Mouse (Mus musculus) G1E (cell line): ENCODE measurements around the gene Trove2. TPM values are rescaled to one million over a fixed set of nuclear protein-coding genes. Genes with fewer than 3 reads are reported as not detected.

Source experiments
- ATAC-seq: 2 replicates; pipeline ENCODE4 v1.8.0; 2016; ENCODE audit warnings: mild to moderate bottlenecking; ENCODE audit not compliant: insufficient number of reproducible peaks, poor library complexity, low FRiP score, severe bottlenecking; ENCODE audit errors: extremely low read depth
- DNase-seq: peaks from one replicate; pipeline ENCODE4 v3.0.0; 2012; ENCODE audit warnings: low spot score
- H3K27me3 ChIP-seq: 2 replicates; pipeline ENCODE4 v1.6.1; 2012; ENCODE audit warnings: mild to moderate bottlenecking, low read length, inconsistent platforms; ENCODE audit not compliant: insufficient read depth
- H3K36me3 ChIP-seq: replicated peaks from 2 replicates; pipeline ENCODE3; 2012; ENCODE audit warnings: mild to moderate bottlenecking, inconsistent platforms
- H3K4me1 ChIP-seq: 2 replicates; pipeline ENCODE4 v1.6.1; 2012; ENCODE audit warnings: low read depth, low read length, inconsistent platforms, mixed read lengths; ENCODE audit not compliant: insufficient read depth
- H3K4me3 ChIP-seq: 2 replicates; pipeline ENCODE4 v1.5.1; 2012; ENCODE audit warnings: low read depth, mild to moderate bottlenecking, inconsistent platforms, low read length, moderate library complexity, mixed read lengths
- H3K9me3 ChIP-seq: replicated peaks from 2 replicates; pipeline ENCODE4 v1.6.1; 2012; ENCODE audit warnings: inconsistent platforms
- CTCF ChIP-seq: IDR thresholded peaks from 2 replicates; pipeline ENCODE4 v1.5.1; 2012; ENCODE audit warnings: low read depth, low read length, inconsistent platforms, mixed read lengths
- GATA1 ChIP-seq: IDR thresholded peaks from 2 replicates; pipeline ENCODE4 v1.6.1; 2012; ENCODE audit warnings: borderline replicate concordance, low read length, inconsistent platforms, mixed read lengths
- GATA2 ChIP-seq: IDR thresholded peaks from 2 replicates; pipeline ENCODE4 v1.6.1; 2012; ENCODE audit warnings: low read depth, low read length, inconsistent platforms, borderline replicate concordance
- POLR2AphosphoS5 ChIP-seq: IDR thresholded peaks from 2 replicates; pipeline ENCODE4 v1.6.1; 2012; ENCODE audit warnings: low read depth, low read length, inconsistent platforms; ENCODE audit not compliant: insufficient replicate concordance
- TAL1 ChIP-seq: conservative IDR thresholded peaks from 2 replicates; pipeline ENCODE4 v1.6.1; 2012; ENCODE audit warnings: low read depth, low read length, inconsistent platforms, mixed read lengths
- polyA plus RNA-seq: library from polyadenylated mRNA; stranded (reverse); fragments of >175 nt; gene quantifications from 2 replicates; pipeline ENCODE4 v1.2.3, GENCODE M21; 2012
- total RNA-seq, 2 experiments: library from RNA; stranded (forward) in 1 of 2; stranded (reverse) in 1 of 2; fragments of 200-1000 nt in 1 of 2; fragments of >200 nt in 1 of 2; fragmentation: Nextera tagmentation in 1 of 2; gene quantifications; 2 replicates each; pipeline ENCODE4 v1.2.3; 2014 to 2017

Gene Trove2
- total and polyA plus RNA-seq, 3 experiments = 0.25 to 14.2 (median 9.9) TPM

DNA sequence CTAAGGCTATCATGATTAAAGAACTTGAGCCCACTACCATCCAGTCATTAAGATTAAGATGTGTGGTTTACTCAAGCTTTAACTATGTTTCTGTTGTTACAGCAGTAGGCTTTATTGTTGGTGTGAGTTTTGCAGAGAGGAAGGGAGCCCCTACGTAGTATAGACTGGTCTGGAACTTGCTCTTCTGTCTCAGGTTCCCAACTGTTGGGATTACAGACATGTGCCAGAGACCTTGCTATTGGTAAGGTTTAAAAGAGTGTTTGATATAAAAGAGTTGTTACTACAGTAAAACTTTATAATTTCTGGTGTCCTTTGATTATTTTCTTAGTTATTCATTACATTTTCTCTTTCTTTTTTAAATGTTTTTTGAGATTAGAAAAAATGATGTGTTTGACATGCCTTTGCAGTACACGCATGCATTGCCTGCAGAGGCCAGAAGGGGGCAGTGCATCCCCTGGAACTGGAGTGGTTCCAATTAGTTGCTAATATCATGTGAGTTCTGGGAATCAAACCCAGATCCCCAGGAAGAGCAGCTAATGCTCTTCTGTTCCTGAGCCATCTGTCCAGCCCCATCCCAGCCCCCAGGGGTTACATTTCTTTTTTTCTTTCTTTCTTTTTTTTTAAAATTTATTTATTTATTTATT lies 11.8 kb upstream of the Trove2 start:
- Histone ChIP-seq H3K36me3 (peaks cover 72% of the 10 kb centered on the region), H3K4me3 (no peak overlapping the region), H3K9me3 (no peaks in the 10 kb centered on the region), H3K4me1 (peaks cover 13% of the 10 kb centered on the region), H3K27me3 (no peaks in the 10 kb centered on the region)
- TF ChIP-seq POLR2AphosphoS5 (no peak), GATA1 (no peak), GATA2 (no peak), CTCF (peak; percentile 98), TAL1 (no peak)
- ATAC-seq (peak; percentile 61), DNase-seq (no peak)

DNA sequence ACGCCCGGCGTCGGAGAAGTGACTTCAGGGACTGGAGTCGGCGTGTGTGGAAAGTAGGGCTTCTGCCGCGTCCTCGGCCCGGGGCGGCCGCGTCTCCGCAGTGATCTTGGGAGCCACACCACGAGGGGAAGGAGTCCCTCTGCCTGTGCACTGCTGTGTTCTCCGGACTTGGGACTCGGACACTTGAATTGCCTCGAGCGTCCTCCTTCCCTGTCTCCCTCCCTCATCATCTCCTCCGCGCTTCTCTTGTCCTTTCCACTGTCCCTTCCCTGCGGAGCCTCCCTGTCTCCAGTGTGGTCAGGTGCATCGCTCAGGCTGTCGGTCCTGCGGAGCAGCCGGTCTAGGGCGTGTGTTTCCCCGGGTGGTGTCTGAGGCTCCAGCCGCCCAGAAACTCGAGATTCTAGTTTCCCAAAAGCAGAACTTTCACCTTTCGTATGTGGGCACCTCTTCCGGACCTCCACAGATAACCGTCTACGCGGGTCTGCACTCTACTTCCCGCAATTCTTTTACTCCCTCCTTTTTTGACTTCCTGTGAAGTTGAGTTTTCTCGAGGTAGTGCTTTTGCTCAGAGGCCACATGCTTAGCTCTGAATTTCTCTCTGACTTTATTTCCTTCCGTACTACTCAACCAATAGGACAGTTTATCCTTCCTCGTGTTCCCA lies 820 bp upstream of the Trove2 start:
- Histone ChIP-seq H3K4me1 (peaks cover 51% of the 10 kb centered on the region), H3K27me3 (no peaks in the 10 kb centered on the region), H3K9me3 (no peaks in the 10 kb centered on the region), H3K4me3 (peak overlapping the region; percentile 74), H3K36me3 (peaks cover 26% of the 10 kb centered on the region)
- ATAC-seq = peak; percentile 19
- TF ChIP-seq TAL1 (no peak), GATA2 (no peak), POLR2AphosphoS5 (0 out of 2 replicates have a peak, but pooled peaks have one; percentile 72), CTCF (no peak), GATA1 (no peak)
- DNase-seq = peak; percentile 56

DNA sequence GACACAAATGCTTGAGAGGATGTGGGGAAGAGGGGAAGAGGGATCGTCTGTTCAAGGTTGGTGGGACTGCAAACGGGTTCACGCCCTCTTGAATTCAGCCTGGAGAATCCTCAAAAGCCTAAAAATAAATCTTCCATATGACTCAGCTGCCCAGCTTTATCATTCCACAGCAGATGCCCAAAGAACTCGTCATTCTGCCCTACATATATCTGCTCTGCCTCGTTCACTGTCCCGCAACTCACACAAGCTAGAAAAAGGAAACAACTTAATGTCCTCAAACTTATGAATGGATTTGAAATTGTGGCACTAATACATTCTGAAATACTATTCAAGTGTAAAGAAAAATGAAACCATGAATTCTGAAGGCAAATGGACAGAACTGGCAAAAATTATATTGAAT lies 3.0 kb downstream of the Trove2 start:
- H3K27me3 ChIP-seq = no peaks in the 10 kb centered on the region
- H3K9me3 ChIP-seq = no peaks in the 10 kb centered on the region
- TF ChIP-seq GATA1 = no peak
- no peak for TF ChIP-seq CTCF
- no peak for TF ChIP-seq GATA2
- TF ChIP-seq TAL1 = no peak
- TF ChIP-seq POLR2AphosphoS5 = no peak
- no peak for DNase-seq
- ATAC-seq = no peak
- H3K4me3 ChIP-seq = no peak overlapping the region
- H3K4me1 ChIP-seq = peaks cover 42% of the 10 kb centered on the region
- H3K36me3 ChIP-seq = peaks cover 14% of the 10 kb centered on the region

DNA sequence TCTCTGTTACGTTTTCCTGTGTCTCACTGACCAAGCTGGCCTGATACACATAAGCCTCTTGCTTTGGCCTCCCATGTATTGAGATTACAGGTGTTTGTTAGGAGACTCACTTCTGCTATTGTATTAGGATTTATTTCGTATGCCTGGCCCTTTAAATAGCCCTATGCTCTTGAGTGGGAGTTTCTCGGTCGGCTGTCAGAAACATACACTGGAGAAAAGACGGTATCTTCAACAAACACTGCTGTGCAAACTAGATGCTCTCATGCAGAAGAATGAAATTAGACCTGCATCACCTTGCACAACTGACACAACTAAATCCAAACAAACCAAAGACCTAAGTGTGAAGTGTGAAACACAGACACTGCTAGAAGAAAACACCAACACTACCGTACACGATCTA lies 3.8 kb downstream of the Trove2 start:
- H3K9me3 ChIP-seq = no peaks in the 10 kb centered on the region
- H3K4me3 ChIP-seq = no peak overlapping the region
- peaks cover 16% of the 10 kb centered on the region for H3K36me3 ChIP-seq
- no peaks in the 10 kb centered on the region for H3K27me3 ChIP-seq
- ATAC-seq = no peak
- DNase-seq = no peak
- TF ChIP-seq GATA1 (no peak), TAL1 (no peak), POLR2AphosphoS5 (no peak), CTCF (no peak), GATA2 (no peak)
- peaks cover 36% of the 10 kb centered on the region for H3K4me1 ChIP-seq

DNA sequence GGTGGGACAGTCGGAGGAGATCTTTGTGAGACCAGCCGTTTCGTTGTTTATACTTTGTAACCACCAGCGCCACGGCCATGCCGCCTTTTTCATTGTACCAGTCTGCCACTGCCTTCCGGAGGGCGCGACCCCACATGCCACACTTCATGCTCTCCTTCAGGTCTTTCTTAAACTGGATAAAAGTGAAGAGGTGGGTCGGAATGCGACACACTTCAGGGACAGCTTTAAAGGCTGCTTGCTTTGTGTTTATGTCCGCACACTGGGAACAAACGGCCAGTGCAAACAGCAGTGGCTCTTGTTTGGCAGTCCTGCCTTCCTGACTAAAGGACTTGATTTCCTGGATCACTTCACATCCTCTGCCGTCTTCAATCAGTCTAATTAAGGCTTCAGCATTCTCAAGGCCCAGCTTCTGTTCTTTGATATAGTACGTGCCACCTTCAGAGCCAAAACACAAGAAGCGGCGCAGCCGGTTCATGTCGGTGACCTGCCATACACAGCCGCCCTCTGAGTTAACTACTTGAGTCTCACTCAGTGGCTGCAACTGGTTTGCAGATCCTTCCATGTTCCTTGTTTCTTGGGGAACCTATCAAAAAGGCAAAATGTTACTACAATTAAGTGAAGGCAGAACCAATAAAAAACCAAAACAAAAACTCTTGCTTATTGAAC lies 6.3 kb downstream of the Trove2 start:
- peaks cover 30% of the 10 kb centered on the region for H3K4me1 ChIP-seq
- no peak for TF ChIP-seq CTCF
- H3K36me3 ChIP-seq = peaks cover 28% of the 10 kb centered on the region
- DNase-seq (no peak), ATAC-seq (no peak)
- no peaks in the 10 kb centered on the region for H3K27me3 ChIP-seq
- no peaks in the 10 kb centered on the region for H3K9me3 ChIP-seq
- no peak overlapping the region for H3K4me3 ChIP-seq

DNA sequence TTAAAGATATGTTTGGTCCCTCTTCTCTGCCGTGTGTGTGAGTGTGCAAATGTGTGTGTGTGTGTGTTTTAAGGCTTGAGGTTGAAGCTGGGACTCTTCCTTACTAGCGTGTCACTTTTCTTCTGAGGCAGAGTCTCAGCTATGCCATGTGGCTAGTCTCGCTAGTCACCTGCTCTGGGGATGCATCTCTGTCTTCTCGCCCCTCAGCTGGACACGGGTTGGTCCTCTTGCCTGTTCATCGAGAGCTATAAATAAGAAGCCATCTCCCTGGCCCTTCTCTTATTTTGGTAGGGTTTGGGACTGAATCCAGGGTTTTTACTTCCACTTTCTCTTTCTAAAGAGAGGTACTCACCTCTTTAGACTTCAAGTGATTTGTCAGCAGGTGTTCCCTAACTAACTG lies 10.6 kb downstream of the Trove2 start:
- Histone ChIP-seq H3K27me3 (no peaks in the 10 kb centered on the region), H3K4me1 (peaks cover 6% of the 10 kb centered on the region), H3K9me3 (no peaks in the 10 kb centered on the region), H3K36me3 (peaks cover 38% of the 10 kb centered on the region), H3K4me3 (no peak overlapping the region)
- ATAC-seq = no peak
- TF ChIP-seq GATA1 (no peak), GATA2 (no peak), CTCF (no peak), POLR2AphosphoS5 (no peak), TAL1 (no peak)
- DNase-seq = no peak
